Mouse (Mus musculus) spleen, adult 2 months (tissue): ENCODE measurements at regions not wholly inside any gene's neighbourhood (a gene's known extent, or its start where the extent isn't known, plus 50 kb on each side); places are given as distances from the start of the nearest gene placed in this dataset.

Experiments
- DNase-seq, 2 experiments: peaks; one replicate each; pipeline versions ENCODE4 v3.0.0 to v3.0.0-alpha.2; 2012 to 2021; ENCODE audit warnings: low spot score in 2 of 2, low read depth in 1 of 2
- H3K27ac ChIP-seq: fragments of 200-500 bp; 2 replicates; pipeline ENCODE4 v1.5.1; 2012; ENCODE audit warnings: low read length, inconsistent platforms; ENCODE audit not compliant: insufficient read depth
- H3K27me3 ChIP-seq: fragments of 200-500 bp; 2 replicates; pipeline ENCODE4 v1.6.1; 2012; ENCODE audit warnings: mild to moderate bottlenecking, moderate library complexity, low read length, inconsistent platforms; ENCODE audit not compliant: control insufficient read depth, insufficient read depth
- H3K36me3 ChIP-seq: fragments of 200-500 bp; 2 replicates; pipeline ENCODE4 v1.6.1; 2012; ENCODE audit warnings: mild to moderate bottlenecking, low read length, inconsistent platforms; ENCODE audit not compliant: control insufficient read depth, insufficient read depth
- H3K4me1 ChIP-seq: fragments of 200-500 bp; 2 replicates; pipeline ENCODE4 v1.6.1; 2011; ENCODE audit warnings: inconsistent platforms; ENCODE audit not compliant: control insufficient read depth, insufficient read depth, insufficient read length
- H3K4me3 ChIP-seq: fragments of 200-500 bp; 2 replicates; pipeline ENCODE4 v1.5.1; 2011; ENCODE audit warnings: mild to moderate bottlenecking, inconsistent platforms; ENCODE audit not compliant: insufficient read depth, insufficient read length; ENCODE audit errors: extremely low read depth
- CTCF ChIP-seq: fragments of 200-500 bp; IDR thresholded peaks from 2 replicates; pipeline ENCODE4 v1.5.1; 2011; ENCODE audit warnings: mild to moderate bottlenecking, inconsistent platforms; ENCODE audit not compliant: insufficient read depth, insufficient read length, insufficient replicate concordance; ENCODE audit errors: extremely low read depth
- POLR2A ChIP-seq: fragments of 200-500 bp; IDR thresholded peaks from 2 replicates; pipeline ENCODE4 v1.6.1; 2011; ENCODE audit warnings: low read depth, low read length, inconsistent platforms
- WGBS: fragments of 180-500 bp; shearing (Covaris S2); methylation state at CpG from one replicate; pipeline ENCODE4 v1.1.7; 2018; 5-methylcytosine and 5-hydroxymethylcytosine counted together

GRCm38 (mm10) chr10:99367757-99368156, 104.7 kb downstream of the Dusp6 start:
- TF ChIP-seq CTCF (no peak), POLR2A (no peak)
- no peak overlapping the region for H3K27ac ChIP-seq
- DNase-seq, result no peak
- no peaks in the 10 kb centered on the region for H3K36me3 ChIP-seq
- H3K4me1 ChIP-seq, result no peaks in the 10 kb centered on the region
- 83% methylated on average over 6 of the region's 6 CpGs for WGBS
- H3K27me3 ChIP-seq, result no peaks in the 10 kb centered on the region; the same call in 1 of the 2 replicates
- no peak overlapping the region for H3K4me3 ChIP-seq

DNA sequence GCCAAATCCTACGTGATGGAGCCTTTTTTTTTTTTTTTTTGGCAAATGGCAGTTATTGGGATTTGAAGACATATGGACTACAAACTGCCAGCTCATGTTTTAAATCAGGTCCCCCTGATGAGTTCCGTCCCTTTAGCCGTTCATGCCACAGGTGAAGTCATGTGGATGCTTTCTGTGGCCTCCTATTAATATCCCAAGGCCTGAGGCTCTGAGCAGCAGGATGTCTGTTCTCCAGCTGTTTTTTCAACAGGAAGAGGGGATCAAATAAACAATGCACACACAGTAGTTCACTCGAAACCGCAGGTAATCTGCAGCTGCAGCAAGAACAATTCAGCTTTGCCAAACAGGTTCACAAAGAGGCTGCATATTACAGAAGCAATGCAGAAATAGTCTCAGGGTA, 112.1 kb downstream of the Dusp6 start:
- H3K27me3 ChIP-seq, result no peaks in the 10 kb centered on the region
- no peak overlapping the region for H3K4me3 ChIP-seq
- DNase-seq, result no peak
- peaks cover 4% of the 10 kb centered on the region for H3K4me1 ChIP-seq
- TF ChIP-seq POLR2A, result no peak
- TF ChIP-seq CTCF, result no peak
- H3K36me3 ChIP-seq, result no peaks in the 10 kb centered on the region
- 72% methylated on average over 5 of the region's 5 CpGs for WGBS
- H3K27ac ChIP-seq, result no peak overlapping the region

- Histone ChIP-seq H3K36me3 (no peaks in the 10 kb centered on the region), H3K27ac (no peak overlapping the region), H3K27me3 (no peaks in the 10 kb centered on the region), H3K4me1 (peaks cover 5% of the 10 kb centered on the region), H3K4me3 (no peak overlapping the region)
- WGBS, result 90% methylated on average over 8 of the region's 8 CpGs
- no peak for TF ChIP-seq POLR2A
- TF ChIP-seq CTCF, result no peak
- DNase-seq, result no peak
These were observed 113.4 kb downstream of the Dusp6 start for GRCm38 (mm10) chr10:99376430-99376829.

- H3K27ac ChIP-seq, result no peak overlapping the region
- no peak for DNase-seq
- H3K36me3 ChIP-seq, result no peaks in the 10 kb centered on the region
- TF ChIP-seq CTCF (no peak), POLR2A (no peak)
- 91% methylated on average over 4 of the region's 4 CpGs for WGBS
- no peak overlapping the region for H3K4me3 ChIP-seq
- H3K4me1 ChIP-seq, result peaks cover 5% of the 10 kb centered on the region
- no peaks in the 10 kb centered on the region for H3K27me3 ChIP-seq
These were observed 114.5 kb downstream of the Dusp6 start for GRCm38 (mm10) chr10:99377548-99377947.

- Histone ChIP-seq H3K36me3 (no peaks in the 10 kb centered on the region), H3K4me1 (peaks cover 5% of the 10 kb centered on the region), H3K27ac (no peak overlapping the region), H3K4me3 (no peak overlapping the region), H3K27me3 (no peaks in the 10 kb centered on the region)
- no peak for DNase-seq
- TF ChIP-seq CTCF (no peak), POLR2A (no peak)
- 61% methylated on average over 1 of the region's 1 CpGs for WGBS
These were observed 116.1 kb downstream of the Dusp6 start for GRCm38 (mm10) chr10:99379156-99379555.

- Histone ChIP-seq H3K4me3 (no peak overlapping the region), H3K27ac (no peak overlapping the region), H3K27me3 (no peaks in the 10 kb centered on the region), H3K36me3 (no peaks in the 10 kb centered on the region), H3K4me1 (peaks cover 6% of the 10 kb centered on the region)
- WGBS, result 68% methylated on average over 4 of the region's 4 CpGs
- no peak for DNase-seq
- TF ChIP-seq POLR2A (no peak), CTCF (no peak)
These were observed 117.1 kb downstream of the Dusp6 start for GRCm38 (mm10) chr10:99380170-99380569.

GRCm38 (mm10) chr10:99383028-99383427, 120.0 kb downstream of the Dusp6 start:
- no peaks in the 10 kb centered on the region for H3K27me3 ChIP-seq
- H3K27ac ChIP-seq, result no peak overlapping the region
- no peaks in the 10 kb centered on the region for H3K36me3 ChIP-seq
- no peak overlapping the region for H3K4me3 ChIP-seq
- WGBS, result 21% methylated on average over 4 of the region's 4 CpGs
- no peak for TF ChIP-seq CTCF
- no peak for TF ChIP-seq POLR2A
- no peak for DNase-seq
- H3K4me1 ChIP-seq, result peaks cover 9% of the 10 kb centered on the region
